Mouse (Mus musculus) cortical plate, adult 2 months (tissue): ENCODE measurements at regions not wholly inside any gene's neighbourhood (a gene's known extent, or its start where the extent isn't known, plus 50 kb on each side); places are given as distances from the start of the nearest gene placed in this dataset.

Experiments
- CTCF ChIP-seq: fragments of 200-500 bp; IDR thresholded peaks from 2 replicates; pipeline ENCODE4 v1.5.1; 2011; ENCODE audit warnings: mild to moderate bottlenecking, control low read depth, low read length; ENCODE audit not compliant: insufficient read depth; ENCODE audit errors: extremely low read depth
- POLR2A ChIP-seq: fragments of 200-500 bp; IDR thresholded peaks from 2 replicates; pipeline ENCODE4 v1.6.1; 2011; ENCODE audit warnings: mild to moderate bottlenecking, low read length, control low read depth; ENCODE audit not compliant: insufficient read depth; ENCODE audit errors: extremely low read depth

- no peak for TF ChIP-seq POLR2A
- no peak for TF ChIP-seq CTCF
Observed at GRCm38 (mm10) chr2:123813182-123813949, 276.4 kb upstream of the Sema6d start.
